13 mouse cellular contexts compared by ENCODE assay signal in genomic region chr2:33200368-33201068, GRCm38 (mm10). TPM values are rescaled to one million over a fixed set of nuclear protein-coding genes. Genes with fewer than 3 reads are reported as not detected.
A peak's percentile ranks its signal among the peaks of the same experiment; 100 is the strongest.
DNase-seq lines count a peak whose midpoint lies in the region; ATAC-seq and TF ChIP-seq lines count a peak whose summit lies in the region.
"Had no signal": no experiment of that assay in that cellular context is flagged by ENCODE, and none has a peak within 500 bp of the region (broad histone marks: within the 10 kb centered on the region; RNA-seq: fewer than 3 reads in every experiment).

No protein-coding gene starts in this region.

- H3K9me3 ChIP-seq in liver, embryonic 11.5 days (ENCODE audit: control insufficient read depth, low read length), result no peaks in the 10 kb centered on the region
- no peaks in the 10 kb centered on the region for H3K9me3 ChIP-seq in liver, embryonic 15.5 days (replicated peaks)
- H3K9me3 ChIP-seq in forebrain, embryonic 10.5 days, result no peaks in the 10 kb centered on the region
- H3K9me3 ChIP-seq: embryonic facial prominence, embryonic 15.5 days had no signal

- H3K4me3 ChIP-seq in liver, adult 2 months (ENCODE audit: insufficient read depth, low read depth, low read length), result no peak overlapping the region
- no peak overlapping the region for H3K4me3 ChIP-seq in liver, embryonic 11.5 days (ENCODE audit: low read depth, low read length)
- no peak overlapping the region for H3K4me3 ChIP-seq in liver, embryonic 15.5 days (replicated peaks)
- no peak overlapping the region for H3K4me3 ChIP-seq in forebrain, embryonic 10.5 days
- H3K4me3 ChIP-seq: embryonic facial prominence, embryonic 15.5 days had no signal

- no peaks in the 10 kb centered on the region for H3K79me2 ChIP-seq in liver, adult 2 months (ENCODE audit: control insufficient read depth, insufficient read depth, low read length)

- H3K4me2 ChIP-seq in liver, embryonic 11.5 days, result no peak overlapping the region
- no peak overlapping the region for H3K4me2 ChIP-seq in liver, embryonic 15.5 days
- H3K4me2 ChIP-seq: embryonic facial prominence, embryonic 15.5 days had no signal

- no peak for ATAC-seq in liver, embryonic 11.5 days (replicated peaks; ENCODE audit: low FRiP score)
- 0 out of 2 replicates have a peak, but pooled peaks have one; percentile 18 for ATAC-seq in liver, embryonic 15.5 days (ENCODE audit: insufficient read depth)
- ATAC-seq: forebrain, embryonic 16.5 days; inflammation-experienced regulatory T-cells, adult 6 months had no signal

- peak; percentile 21 for DNase-seq in embryo, embryonic 10.5 days (ENCODE audit: low spot score)
- DNase-seq in embryo, embryonic 10 days (ENCODE audit: low spot score), result no peak
- DNase-seq in liver, adult 2 months (ENCODE audit: extremely low read depth, low read depth, low spot score), result peak; percentile 68
- DNase-seq in liver, embryonic 11.5 days (ENCODE audit: low spot score), result no peak
- peak; percentile 72 for DNase-seq in kidney, adult 18-20 months
- no peak for DNase-seq in forebrain, embryonic 10.5 days (ENCODE audit: extremely low spot score, low spot score)
- no peak for DNase-seq in lung, postnatal 10 days
- DNase-seq: adrenal gland, postnatal 10 days; right cerebral cortex, postnatal 14 days had no signal

- no peak overlapping the region for H3K27ac ChIP-seq in liver, adult 2 months (replicated peaks; ENCODE audit: insufficient read depth, low read depth, low read length)
- H3K27ac ChIP-seq in liver, embryonic 11.5 days (ENCODE audit: low read depth, low read length), result no peak overlapping the region
- no peak overlapping the region for H3K27ac ChIP-seq in liver, embryonic 15.5 days (replicated peaks)
- H3K27ac ChIP-seq in forebrain, embryonic 10.5 days, result no peak overlapping the region
- H3K27ac ChIP-seq: embryonic facial prominence, embryonic 15.5 days had no signal

- H3K9ac ChIP-seq in liver, adult 2 months (ENCODE audit: low read depth, low read length), result no peak overlapping the region
- no peak overlapping the region for H3K9ac ChIP-seq in liver, embryonic 11.5 days (ENCODE audit: low read depth, low read length)
- H3K9ac ChIP-seq in liver, embryonic 15.5 days, result no peak overlapping the region
- H3K9ac ChIP-seq: embryonic facial prominence, embryonic 15.5 days had no signal

- no peak for TF ChIP-seq CTCF in liver, adult 2 months (IDR thresholded peaks at IDR 0.05; ENCODE audit: low read depth, low read length)

- TF ChIP-seq POLR2A in liver, adult 2 months (IDR thresholded peaks at IDR 0.05; ENCODE audit: extremely low read depth, insufficient read depth, low read length), result no peak

- peaks cover 7% of the 10 kb centered on the region for H3K4me1 ChIP-seq in liver, adult 2 months (ENCODE audit: control insufficient read depth, insufficient read depth, low read length)
- H3K4me1 ChIP-seq in liver, embryonic 11.5 days (replicated peaks; ENCODE audit: control insufficient read depth, insufficient read depth, low read length), result peaks cover 10% of the 10 kb centered on the region
- peaks cover 21% of the 10 kb centered on the region for H3K4me1 ChIP-seq in liver, embryonic 15.5 days (replicated peaks)
- H3K4me1 ChIP-seq in forebrain, embryonic 10.5 days, result peaks cover 26% of the 10 kb centered on the region

- H3K36me3 ChIP-seq in liver, adult 2 months (ENCODE audit: control insufficient read depth, insufficient read depth, low read length), result no peaks in the 10 kb centered on the region
- no peaks in the 10 kb centered on the region for H3K36me3 ChIP-seq in liver, embryonic 11.5 days (ENCODE audit: control insufficient read depth, insufficient read depth, low read length)
- no peaks in the 10 kb centered on the region for H3K36me3 ChIP-seq in liver, embryonic 15.5 days (replicated peaks)
- H3K36me3 ChIP-seq in forebrain, embryonic 10.5 days (replicated peaks), result no peaks in the 10 kb centered on the region
- H3K36me3 ChIP-seq: embryonic facial prominence, embryonic 15.5 days had no signal

- WGBS in liver, adult 2 months, result 49% methylated on average over 14 of the region's 14 CpGs
- WGBS in liver, embryonic 11.5 days, result 58% methylated on average over 14 of the region's 14 CpGs
- WGBS in liver, embryonic 15.5 days (ENCODE audit: insufficient replicate concordance), result 57% methylated on average over 14 of the region's 14 CpGs
- 74% methylated on average over 14 of the region's 14 CpGs for WGBS in forebrain, embryonic 10.5 days

- H3K27me3 ChIP-seq in liver, adult 2 months (ENCODE audit: control insufficient read depth, insufficient read depth, low read length), result no peaks in the 10 kb centered on the region
- H3K27me3 ChIP-seq in liver, embryonic 11.5 days (replicated peaks; ENCODE audit: control insufficient read depth, insufficient read depth, low read length), result no peaks in the 10 kb centered on the region
- no peaks in the 10 kb centered on the region for H3K27me3 ChIP-seq in liver, embryonic 15.5 days
- no peaks in the 10 kb centered on the region for H3K27me3 ChIP-seq in forebrain, embryonic 10.5 days (ENCODE audit: poor library complexity, severe bottlenecking)
- H3K27me3 ChIP-seq: embryonic facial prominence, embryonic 15.5 days had no signal

RNA-seq across cellular contexts. Expression of gene Angptl2, which starts 15.4 kb away (rescaled TPM):
- total RNA-seq in liver, adult 2 months (2014; rRNA removed), result 11.3 and 15.4 TPM in 2 replicates
- polyA plus RNA-seq in liver, adult 2 months (2012; rRNA removed), result 16.4 and 17.0 TPM in 2 replicates
- polyA plus RNA-seq in liver, embryonic 11.5 days (2014; fragmentation: Nextera tagmentation; extraction: Ambion mirVana), result 11.3 and 12.2 TPM in 2 replicates
- polyA plus RNA-seq in liver, embryonic 15.5 days (2015; fragmentation: Nextera tagmentation; extraction: Ambion mirVana), result 3.3 and 4.1 TPM in 2 replicates
- 24.3 and 25.1 TPM in 2 replicates for polyA plus RNA-seq in forebrain, embryonic 10.5 days (2016; fragmentation: Nextera tagmentation; extraction: Ambion mirVana)

Comparison
In these comparisons a context has a peak if more than half of its experiments do, and no peak if none do; other contexts are left out.
1. DNase-seq: peak in embryo, embryonic 10.5 days (single experiment), liver, adult 2 months (single experiment) and kidney, adult 18-20 months (single experiment); none in embryo, embryonic 10 days (single experiment), liver, embryonic 11.5 days (single experiment), forebrain, embryonic 10.5 days (single experiment) and lung, postnatal 10 days (single experiment).